Mouse (Mus musculus) midbrain, embryonic 12.5 days (tissue): Measurements from ENCODE around the gene Nek5. TPM values are rescaled to one million over a fixed set of nuclear protein-coding genes. Genes with fewer than 3 reads are reported as not detected.

ENCODE experiments used
- ATAC-seq: fragments of 200-750 bp; cut with Nextera tagmentation; 2 replicates; pipeline ENCODE4 v1.8.0; 2017; ENCODE audit warnings: low read depth, moderate TSS enrichment, moderate library complexity; ENCODE audit not compliant: low FRiP score
- H3K27ac ChIP-seq: fragments of 300-500 bp; sonication (generic); replicated peaks from 2 replicates; pipeline ENCODE4 v1.5.1; 2016; ENCODE audit warnings: mild to moderate bottlenecking
- H3K27me3 ChIP-seq: fragments of 300-500 bp; sonication (generic); 2 replicates; pipeline ENCODE4 v1.6.1; 2016; ENCODE audit warnings: mild to moderate bottlenecking
- H3K36me3 ChIP-seq: fragments of 300-500 bp; sonication (generic); 2 replicates; pipeline ENCODE4 v1.6.1; 2016
- H3K4me1 ChIP-seq: fragments of 300-500 bp; sonication (generic); 2 replicates; pipeline ENCODE4 v1.6.1; 2016
- H3K4me2 ChIP-seq: fragments of 300-500 bp; sonication (generic); replicated peaks from 2 replicates; pipeline ENCODE4 v1.6.1; 2016; ENCODE audit warnings: mild to moderate bottlenecking, moderate library complexity
- H3K4me3 ChIP-seq: fragments of 300-500 bp; sonication (generic); 2 replicates; pipeline ENCODE4 v1.5.1; 2016; ENCODE audit warnings: mild to moderate bottlenecking
- H3K9ac ChIP-seq: fragments of 300-500 bp; sonication (generic); replicated peaks from 2 replicates; pipeline ENCODE4 v1.6.1; 2016; ENCODE audit warnings: mild to moderate bottlenecking, moderate library complexity
- H3K9me3 ChIP-seq: fragments of 300-500 bp; sonication (generic); 2 replicates; pipeline ENCODE4 v1.6.1; 2016; ENCODE audit warnings: mild to moderate bottlenecking
- WGBS: fragments of 180-500 bp; shearing (Covaris S2); methylation state at CpG from one replicate; pipeline ENCODE4 v1.1.7; 2016; 5-methylcytosine and 5-hydroxymethylcytosine counted together
- polyA plus RNA-seq: library from polyadenylated mRNA; unstranded; fragments of >200 nt; fragmentation: Nextera tagmentation; extraction: Ambion mirVana; gene quantifications from 2 replicates; pipeline ENCODE4 v1.2.1, GENCODE M21; 2016

Gene Nek5
- polyA plus RNA-seq, result 0.31 and 0.41 TPM in 2 replicates

- Histone ChIP-seq H3K9ac (0 out of 2 replicates have a peak within 1 kb of the TSS, but pooled peaks have one; percentile 31), H3K27ac (no peak within 1 kb of the TSS), H3K27me3 (peaks cover 5% of the 10 kb centered on the region; the same call in 1 of the 2 replicates), H3K4me2 (peak within 1 kb of the TSS; percentile 68), H3K9me3 (no peaks in the 10 kb centered on the region), H3K36me3 (peaks cover 17% of the 10 kb centered on the region; the same call in 1 of the 2 replicates), H3K4me1 (peaks cover 9% of the 10 kb centered on the region; the same call in 1 of the 2 replicates), H3K4me3 (peak within 1 kb of the TSS; percentile 44)
- peak; percentile 84 for ATAC-seq
- WGBS, result 1% methylated on average over 29 of the region's 29 CpGs
Measured at GRCm38 (mm10) chr8:22124220-22125152, at the start of gene Nek5. Gene Nek5 (minus strand): TSS chr8:22125053.

DNA sequence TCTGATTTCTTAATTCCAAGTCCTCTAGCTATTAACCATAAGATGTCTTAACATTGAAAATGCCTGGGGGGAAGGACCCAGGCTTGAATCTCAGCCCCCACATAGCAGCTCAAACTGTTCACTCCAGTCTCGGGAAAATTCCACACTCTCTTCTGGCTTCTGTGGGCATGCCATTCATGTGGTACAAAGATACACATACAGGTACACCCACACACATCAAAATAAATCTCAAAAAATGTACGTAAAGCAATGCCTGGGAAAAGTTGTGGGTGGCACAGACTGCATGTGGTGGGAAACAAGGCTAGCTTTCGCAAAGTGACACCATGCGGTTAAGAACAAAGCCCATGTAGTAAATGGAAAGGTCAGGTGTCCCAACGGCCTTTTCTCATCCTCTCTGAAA lies 44.3 kb upstream of the Nek5 start:
- no peak overlapping the region for H3K4me2 ChIP-seq
- no peak overlapping the region for H3K4me3 ChIP-seq
- H3K9ac ChIP-seq, result no peak overlapping the region
- peaks cover 28% of the 10 kb centered on the region for H3K36me3 ChIP-seq
- H3K27ac ChIP-seq, result no peak overlapping the region
- no peak for ATAC-seq
- 0 out of 2 replicates have a peak, but pooled peaks cover 2% of the 10 kb centered on the region for H3K4me1 ChIP-seq
- H3K27me3 ChIP-seq, result no peaks in the 10 kb centered on the region
- H3K9me3 ChIP-seq, result no peaks in the 10 kb centered on the region
- whole genome bisulfite sequencing, result 90% methylated on average over 5 of the region's 5 CpGs

DNA sequence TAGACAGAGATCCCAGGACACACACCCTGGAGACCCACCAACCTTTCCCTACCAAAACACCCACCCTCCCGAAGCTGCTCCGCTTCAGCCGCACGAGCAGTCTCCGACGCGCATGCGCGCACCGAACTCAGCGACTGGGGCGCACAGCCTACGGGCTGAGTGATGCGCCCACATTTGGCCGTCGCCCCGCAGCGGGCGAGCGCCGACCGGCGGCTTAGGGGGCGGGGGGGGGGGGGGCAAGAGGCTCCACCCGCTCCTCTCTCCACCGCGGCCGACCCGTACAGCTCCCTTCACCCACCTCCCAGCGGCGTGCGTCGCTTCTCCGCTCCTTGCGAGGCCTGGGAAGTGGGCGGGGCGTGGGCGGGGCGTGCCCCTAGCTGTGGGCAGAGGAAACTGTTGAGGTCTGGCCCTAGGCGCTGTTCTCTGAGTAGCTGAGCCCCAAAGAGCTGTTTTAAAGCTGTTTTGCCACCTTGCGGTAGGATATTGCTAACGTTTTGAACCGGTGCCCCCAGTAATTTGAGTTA lies 41.3 kb upstream of the Nek5 start, which contains the start of gene Nek3:
Gene Nek3 (minus strand): TSS at position 356 of the 524 bp plus-strand sequence.
- WGBS, result under 1% methylated on average over 30 of the region's 43 CpGs
- Histone ChIP-seq H3K27me3 (no peaks in the 10 kb centered on the region), H3K4me2 (peak within 1 kb of the TSS; percentile 52), H3K4me1 (0 out of 2 replicates have a peak, but pooled peaks cover 2% of the 10 kb centered on the region), H3K9me3 (no peaks in the 10 kb centered on the region), H3K9ac (peak within 1 kb of the TSS; percentile 37), H3K27ac (peak within 1 kb of the TSS; percentile 86), H3K4me3 (peak within 1 kb of the TSS; percentile 59), H3K36me3 (peaks cover 20% of the 10 kb centered on the region)
- ATAC-seq, result peak; percentile 98

DNA sequence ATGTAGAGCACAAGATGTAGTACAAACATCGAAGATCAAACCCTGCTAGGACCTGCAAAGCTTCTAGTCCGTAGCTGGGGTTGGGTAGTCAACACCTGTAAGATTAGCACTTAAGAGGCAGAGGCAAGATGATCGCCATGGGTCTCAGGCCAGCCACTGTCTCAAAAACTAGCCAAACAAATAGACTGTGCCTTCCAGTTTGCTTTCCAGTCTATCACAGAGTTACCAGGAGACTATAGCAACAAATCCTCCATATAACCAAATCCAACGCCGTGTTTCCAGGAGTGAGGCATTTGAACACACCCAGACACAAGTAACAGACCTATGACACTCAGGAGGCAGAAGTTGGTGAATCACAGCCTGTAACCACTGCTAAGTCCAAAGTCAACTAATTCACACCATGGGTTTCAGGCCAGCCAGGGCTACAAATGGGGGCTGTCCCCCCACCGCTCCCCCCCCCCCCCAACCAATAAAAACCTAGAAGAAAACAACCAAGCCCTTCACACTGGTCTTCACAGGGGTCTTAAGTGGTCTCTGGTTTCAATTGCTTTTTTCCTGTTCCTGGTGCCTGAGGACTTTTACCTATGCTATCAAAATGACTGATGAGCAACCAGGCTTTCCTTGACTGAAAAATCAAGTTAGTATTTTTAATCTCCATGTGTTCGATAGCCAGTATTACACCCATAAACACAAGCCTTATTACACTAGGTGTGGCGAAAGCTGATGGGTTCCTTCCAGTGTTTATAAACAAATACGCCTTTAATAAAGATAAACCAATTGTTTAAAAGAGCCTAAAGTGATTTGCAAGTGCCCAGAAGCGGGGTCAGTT lies 40.6 kb upstream of the Nek5 start:
- peak overlapping the region; percentile 52 for H3K4me2 ChIP-seq
- H3K27me3 ChIP-seq, result no peaks in the 10 kb centered on the region
- H3K9ac ChIP-seq, result peak overlapping the region; percentile 37
- H3K36me3 ChIP-seq, result peaks cover 14% of the 10 kb centered on the region
- 0 out of 2 replicates have a peak, but pooled peaks cover 2% of the 10 kb centered on the region for H3K4me1 ChIP-seq
- H3K4me3 ChIP-seq, result peak overlapping the region; percentile 59
- 59% methylated on average over 9 of the region's 10 CpGs for WGBS
- no peak; the same call in none of the 2 replicates for ATAC-seq
- no peaks in the 10 kb centered on the region for H3K9me3 ChIP-seq
- peak overlapping the region; percentile 86; the same call in 1 of the 2 replicates for H3K27ac ChIP-seq

DNA sequence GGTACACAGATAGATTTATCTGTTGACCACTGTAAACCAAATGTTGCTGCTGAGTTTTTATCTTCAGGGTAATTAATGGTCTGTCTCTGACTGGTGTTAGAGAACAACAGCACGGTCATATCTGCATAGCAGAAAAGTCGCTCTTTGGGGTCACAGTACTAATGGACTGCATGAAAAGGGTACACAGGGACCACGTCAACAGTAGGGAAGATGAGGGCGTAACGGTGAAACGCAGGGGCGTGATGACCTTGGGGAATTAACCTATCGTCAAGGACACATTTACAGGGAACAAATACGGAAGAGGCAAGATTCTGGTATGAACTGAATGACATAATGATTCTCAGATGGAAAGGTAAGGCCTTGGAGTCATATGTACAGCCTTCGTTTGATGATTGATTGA lies 39.6 kb upstream of the Nek5 start:
- ATAC-seq, result no peak
- Histone ChIP-seq H3K9ac (no peak overlapping the region), H3K4me2 (no peak overlapping the region), H3K36me3 (peaks cover 17% of the 10 kb centered on the region), H3K27me3 (no peaks in the 10 kb centered on the region), H3K9me3 (no peaks in the 10 kb centered on the region), H3K27ac (no peak overlapping the region), H3K4me1 (0 out of 2 replicates have a peak, but pooled peaks cover 2% of the 10 kb centered on the region), H3K4me3 (no peak overlapping the region)
- 94% methylated on average over 10 of the region's 10 CpGs for WGBS

DNA sequence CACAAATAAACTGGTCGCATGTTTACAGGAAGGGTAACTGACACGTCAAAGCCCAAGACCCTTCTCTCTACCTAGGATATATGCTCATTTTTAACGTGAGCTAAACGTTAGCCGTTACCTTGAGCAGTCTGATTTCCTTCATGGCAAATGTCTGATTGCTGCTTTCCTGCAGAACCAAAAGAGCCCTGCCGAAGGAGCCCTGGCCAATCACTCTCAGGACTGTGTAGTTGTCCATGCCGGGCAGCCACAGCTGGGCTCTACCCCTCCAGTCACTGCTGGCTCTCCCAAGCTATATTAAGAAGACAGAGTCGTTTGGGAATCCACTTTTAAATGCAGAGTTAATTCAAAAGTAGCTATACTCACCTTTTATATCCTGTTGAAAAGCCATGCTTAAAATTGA lies 37.4 kb upstream of the Nek5 start:
- whole genome bisulfite sequencing, result 91% methylated on average over 8 of the region's 8 CpGs
- no peak overlapping the region for H3K4me3 ChIP-seq

GRCm38 (mm10) chr8:22150345-22150663 lies 25.5 kb upstream of the Nek5 start:
- Histone ChIP-seq H3K27ac (no peak overlapping the region), H3K4me3 (no peak overlapping the region), H3K4me1 (no peaks in the 10 kb centered on the region), H3K9me3 (no peaks in the 10 kb centered on the region), H3K9ac (no peak overlapping the region), H3K4me2 (no peak overlapping the region), H3K27me3 (no peaks in the 10 kb centered on the region), H3K36me3 (peaks cover 13% of the 10 kb centered on the region)
- no peak for ATAC-seq
- 97% methylated on average over 3 of the region's 3 CpGs for WGBS

More for the DNA sequence above, 37.4 kb upstream of the Nek5 start:
- no peak overlapping the region for H3K4me2 ChIP-seq
- H3K9me3 ChIP-seq, result no peaks in the 10 kb centered on the region
- no peaks in the 10 kb centered on the region for H3K27me3 ChIP-seq
- no peak overlapping the region for H3K9ac ChIP-seq
- H3K4me1 ChIP-seq, result 0 out of 2 replicates have a peak, but pooled peaks cover 2% of the 10 kb centered on the region
- H3K36me3 ChIP-seq, result peaks cover 10% of the 10 kb centered on the region; the same call in 1 of the 2 replicates
- no peak for ATAC-seq
- no peak overlapping the region for H3K27ac ChIP-seq

- H3K9ac ChIP-seq, result no peak overlapping the region
- peaks cover 10% of the 10 kb centered on the region for H3K36me3 ChIP-seq
- H3K4me2 ChIP-seq, result no peak overlapping the region
- H3K4me3 ChIP-seq, result no peak overlapping the region
- H3K9me3 ChIP-seq, result no peaks in the 10 kb centered on the region
- H3K4me1 ChIP-seq, result no peaks in the 10 kb centered on the region
- no peak for ATAC-seq
- no peak overlapping the region for H3K27ac ChIP-seq
- no peaks in the 10 kb centered on the region for H3K27me3 ChIP-seq
- 93% methylated on average over 11 of the region's 11 CpGs for WGBS
Measured at GRCm38 (mm10) chr8:22149643-22150344, 24.9 kb upstream of the Nek5 start.

- Histone ChIP-seq H3K36me3 (peaks cover 10% of the 10 kb centered on the region), H3K4me3 (no peak overlapping the region), H3K4me2 (no peak overlapping the region), H3K4me1 (no peaks in the 10 kb centered on the region), H3K27me3 (no peaks in the 10 kb centered on the region), H3K27ac (no peak overlapping the region), H3K9ac (no peak overlapping the region), H3K9me3 (no peaks in the 10 kb centered on the region)
- 93% methylated on average over 7 of the region's 7 CpGs for WGBS
- no peak for ATAC-seq
Measured at GRCm38 (mm10) chr8:22148367-22148740, 23.5 kb upstream of the Nek5 start.

- WGBS, result 84% methylated on average over 9 of the region's 9 CpGs
- no peak overlapping the region for H3K9ac ChIP-seq
- ATAC-seq, result no peak
- H3K4me3 ChIP-seq, result no peak overlapping the region
- H3K36me3 ChIP-seq, result peaks cover 13% of the 10 kb centered on the region
- no peaks in the 10 kb centered on the region for H3K9me3 ChIP-seq
- H3K4me1 ChIP-seq, result no peaks in the 10 kb centered on the region
- H3K27ac ChIP-seq, result no peak overlapping the region
- H3K4me2 ChIP-seq, result no peak overlapping the region
- no peaks in the 10 kb centered on the region for H3K27me3 ChIP-seq
Measured at GRCm38 (mm10) chr8:22147706-22148366, 23.0 kb upstream of the Nek5 start.

GRCm38 (mm10) chr8:22145831-22146230 lies 21.0 kb upstream of the Nek5 start:
- 87% methylated on average over 6 of the region's 6 CpGs for WGBS
- H3K4me3 ChIP-seq, result no peak overlapping the region
- H3K9me3 ChIP-seq, result no peaks in the 10 kb centered on the region
- H3K27me3 ChIP-seq, result no peaks in the 10 kb centered on the region
- H3K4me2 ChIP-seq, result no peak overlapping the region
- no peaks in the 10 kb centered on the region for H3K4me1 ChIP-seq
- no peak overlapping the region for H3K9ac ChIP-seq
- peaks cover 29% of the 10 kb centered on the region for H3K36me3 ChIP-seq
- ATAC-seq, result no peak
- H3K27ac ChIP-seq, result no peak overlapping the region
